Mouse (Mus musculus) liver, embryonic 16.5 days (tissue): ENCODE measurements around the gene Cpne7. TPM values are rescaled to one million over a fixed set of nuclear protein-coding genes. Genes with fewer than 3 reads are reported as not detected.
"Not testable (repeated sequence)": the region's sequence is repeated elsewhere in the genome, so short reads cannot be mapped to it uniquely, and the experiment has no call there.

Experiments
- ATAC-seq: fragments of 200-750 bp; cut with Nextera tagmentation; 2 replicates; pipeline ENCODE4 v1.8.0; 2017; ENCODE audit warnings: low read depth, mild to moderate bottlenecking, moderate number of reproducible peaks, moderate library complexity
- H3K27ac ChIP-seq: fragments of 300-500 bp; sonication (generic); 2 replicates; pipeline ENCODE4 v1.5.1; 2014; ENCODE audit warnings: mild to moderate bottlenecking, low read length
- H3K27me3 ChIP-seq: fragments of 300-500 bp; sonication (generic); 2 replicates; pipeline ENCODE4 v1.6.1; 2014; ENCODE audit warnings: low read depth, low read length, mixed read lengths; ENCODE audit not compliant: control insufficient read depth, insufficient read depth
- H3K36me3 ChIP-seq: fragments of 300-500 bp; sonication (generic); 2 replicates; pipeline ENCODE4 v1.6.1; 2014; ENCODE audit warnings: mild to moderate bottlenecking; ENCODE audit not compliant: control insufficient read depth, insufficient read depth
- H3K4me1 ChIP-seq: fragments of 300-500 bp; sonication (generic); 2 replicates; pipeline ENCODE4 v1.6.1; 2014; ENCODE audit warnings: low read depth, low read length, mixed read lengths; ENCODE audit not compliant: control insufficient read depth
- H3K4me2 ChIP-seq: fragments of 300-500 bp; sonication (generic); 2 replicates; pipeline ENCODE4 v1.6.1; 2014; ENCODE audit warnings: low read depth, low read length, mixed read lengths
- H3K4me3 ChIP-seq: fragments of 300-500 bp; sonication (generic); 2 replicates; pipeline ENCODE4 v1.5.1; 2014; ENCODE audit warnings: low read depth, mild to moderate bottlenecking, low read length
- H3K9ac ChIP-seq: fragments of 300-500 bp; sonication (generic); 2 replicates; pipeline ENCODE4 v1.6.1; 2014; ENCODE audit warnings: low read depth, low read length
- H3K9me3 ChIP-seq: fragments of 300-500 bp; sonication (generic); replicated peaks from 2 replicates; pipeline ENCODE4 v1.6.1; 2016; ENCODE audit warnings: low read length; ENCODE audit not compliant: control insufficient read depth
- WGBS: fragments of 180-500 bp; shearing (Covaris S2); extraction: QIAGEN DNeasy Blood & Tissue Kit; methylation state at CpG from one replicate; pipeline ENCODE4 v1.1.7; 2014; ENCODE audit not compliant: insufficient replicate concordance; 5-methylcytosine and 5-hydroxymethylcytosine counted together
- polyA plus RNA-seq: library from polyadenylated mRNA; unstranded; fragments of >200 nt; fragmentation: Nextera tagmentation; extraction: Ambion mirVana; gene quantifications from 2 replicates; pipeline ENCODE4 v1.2.1, GENCODE M21; 2015

Gene Cpne7
- polyA plus RNA-seq, 1 experiment from 2014 or later: 0.32 TPM

DNA sequence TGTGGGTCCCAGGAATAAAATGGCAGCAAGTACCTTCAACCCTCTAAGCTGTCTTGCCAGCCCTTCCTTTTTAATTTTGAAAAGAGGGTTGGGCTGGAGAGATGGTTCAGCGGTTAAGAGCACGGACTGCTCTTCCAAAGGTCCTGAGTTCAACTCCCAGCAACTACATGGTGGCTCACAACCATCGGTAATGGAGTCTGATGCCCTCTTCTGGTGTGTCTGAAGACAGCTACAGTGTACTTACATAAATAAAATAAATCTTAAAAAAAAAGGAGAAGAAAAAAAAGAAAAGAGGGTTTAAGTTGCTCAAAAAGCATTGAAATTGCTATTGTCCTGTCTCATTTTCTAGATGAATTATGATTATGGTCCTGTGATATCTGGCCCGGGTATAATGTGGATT lies 15.9 kb upstream of the Cpne7 start:
- Histone ChIP-seq H3K27ac (no peak overlapping the region), H3K4me3 (peak overlapping the region; percentile 83; the same call in 1 of the 2 replicates), H3K9me3 (no peaks in the 10 kb centered on the region), H3K36me3 (peaks cover 21% of the 10 kb centered on the region), H3K4me1 (peaks cover 12% of the 10 kb centered on the region), H3K9ac (peak overlapping the region; percentile 73), H3K4me2 (peak overlapping the region; percentile 83; the same call in 1 of the 2 replicates), H3K27me3 (no peaks in the 10 kb centered on the region)
- 63% methylated on average over 4 of the region's 4 CpGs for WGBS
- no peak for ATAC-seq

DNA sequence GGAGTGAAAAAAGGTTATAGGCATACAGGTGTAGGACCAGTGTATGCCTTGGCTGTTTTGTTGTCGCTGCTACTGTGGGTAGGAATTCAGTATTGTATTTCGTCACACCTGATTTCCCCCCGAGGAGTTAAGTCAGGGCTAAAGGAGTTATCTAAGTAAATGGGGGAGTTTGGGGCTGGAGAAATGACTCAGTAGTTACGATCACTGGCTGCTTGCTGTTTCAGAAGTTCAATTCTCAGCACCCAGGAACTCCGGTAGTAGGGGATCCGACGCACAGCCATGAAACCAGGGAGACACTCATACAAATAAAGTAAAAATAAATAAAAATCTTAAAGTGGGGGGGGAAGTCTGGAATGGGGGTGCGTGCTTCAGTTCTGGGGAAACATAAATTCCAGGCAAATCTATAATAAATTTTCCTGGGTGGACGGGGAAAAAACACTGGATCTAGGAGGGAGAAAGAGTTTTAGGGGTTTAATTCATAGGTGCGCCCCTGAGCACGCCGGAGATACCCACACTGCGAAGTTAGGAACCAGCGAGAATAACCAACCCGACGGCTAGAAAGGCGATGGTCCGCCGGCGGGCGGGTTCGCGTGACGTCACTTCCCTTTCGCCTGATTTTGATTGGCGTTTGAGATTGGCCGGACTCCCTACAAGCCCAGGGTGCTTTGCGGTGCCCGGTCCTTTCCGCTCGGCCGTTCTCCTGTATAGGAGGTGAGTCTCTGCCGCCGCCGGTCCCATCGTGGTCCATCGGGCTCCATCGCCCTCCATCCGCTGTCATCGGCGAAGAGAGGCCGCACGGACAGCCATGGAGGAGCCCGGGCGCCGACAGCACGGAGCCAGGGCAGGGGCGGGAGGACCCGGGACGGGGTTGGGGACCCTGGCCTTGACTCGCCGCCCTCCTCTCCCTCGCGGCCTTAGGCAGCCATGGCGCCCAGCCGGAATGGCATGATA lies 15.2 kb upstream of the Cpne7 start, which contains the start of gene Rpl13:
Rpl13 (plus strand) TSS at position 616 of the 951 bp plus-strand sequence.
- H3K27ac ChIP-seq: peak within 1 kb of the TSS; percentile 78
- H3K27me3 ChIP-seq: no peaks in the 10 kb centered on the region
- WGBS: under 1% methylated on average over 56 of the region's 56 CpGs
- no peaks in the 10 kb centered on the region for H3K9me3 ChIP-seq
- ATAC-seq: peak; percentile 96
- H3K4me1 ChIP-seq: peaks cover 12% of the 10 kb centered on the region
- peak within 1 kb of the TSS; percentile 83 for H3K4me2 ChIP-seq
- H3K4me3 ChIP-seq: peak within 1 kb of the TSS; percentile 83
- peaks cover 21% of the 10 kb centered on the region for H3K36me3 ChIP-seq
- peak within 1 kb of the TSS; percentile 79 for H3K9ac ChIP-seq

DNA sequence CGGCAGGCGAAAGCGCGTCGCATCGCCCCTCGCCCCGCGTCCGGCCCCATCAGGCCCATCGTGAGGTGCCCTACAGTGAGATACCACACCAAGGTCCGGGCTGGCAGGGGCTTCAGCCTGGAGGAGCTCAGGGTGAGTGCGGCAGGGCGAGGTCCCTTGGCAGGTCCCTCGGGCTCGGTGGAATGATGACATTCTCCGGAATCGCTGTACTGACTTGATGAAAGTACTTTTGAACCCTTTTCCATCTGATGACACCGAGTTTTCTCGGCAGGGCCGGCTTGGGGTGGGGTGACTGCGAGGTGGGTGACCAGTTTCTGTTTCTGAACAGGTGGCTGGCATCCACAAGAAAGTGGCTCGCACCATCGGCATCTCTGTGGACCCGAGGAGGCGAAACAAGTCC lies 14.3 kb upstream of the Cpne7 start:
- peaks cover 12% of the 10 kb centered on the region for H3K4me1 ChIP-seq
- peak overlapping the region; percentile 78 for H3K27ac ChIP-seq
- H3K9me3 ChIP-seq, H3K27me3 ChIP-seq, ATAC-seq: not testable (repeated sequence)
- peak overlapping the region; percentile 83 for H3K4me2 ChIP-seq
- H3K36me3 ChIP-seq: peaks cover 21% of the 10 kb centered on the region
- peak overlapping the region; percentile 83 for H3K4me3 ChIP-seq
- H3K9ac ChIP-seq: peak overlapping the region; percentile 79
- under 1% methylated on average over 25 of the region's 26 CpGs for WGBS

DNA sequence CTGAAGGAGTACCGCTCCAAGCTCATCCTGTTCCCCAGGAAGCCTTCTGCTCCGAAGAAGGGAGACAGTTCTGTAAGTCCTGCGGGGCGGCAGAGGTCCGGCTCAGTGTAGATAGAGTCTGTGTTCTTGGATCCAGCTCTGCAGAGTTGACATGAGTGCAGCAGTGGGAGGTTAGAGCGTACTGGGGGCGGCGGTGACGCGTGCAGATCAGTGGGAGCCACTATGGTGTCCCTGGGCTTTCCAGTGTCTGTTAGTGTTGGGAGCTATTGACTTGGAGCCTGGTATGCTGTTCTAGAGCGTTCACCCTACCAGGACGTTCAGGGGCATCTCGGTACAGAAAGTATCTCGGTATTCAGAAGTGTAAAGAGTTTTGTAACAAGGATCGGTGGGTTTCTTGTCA lies 13.9 kb upstream of the Cpne7 start:
- H3K27me3 ChIP-seq: no peaks in the 10 kb centered on the region
- no peaks in the 10 kb centered on the region for H3K9me3 ChIP-seq
- H3K4me2 ChIP-seq: peak overlapping the region; percentile 83
- ATAC-seq: no peak
- peaks cover 12% of the 10 kb centered on the region for H3K4me1 ChIP-seq
- H3K27ac ChIP-seq: peak overlapping the region; percentile 78
- 2% methylated on average over 15 of the region's 15 CpGs for WGBS
- H3K36me3 ChIP-seq: peaks cover 21% of the 10 kb centered on the region
- peak overlapping the region; percentile 83 for H3K4me3 ChIP-seq
- peak overlapping the region; percentile 79 for H3K9ac ChIP-seq

DNA sequence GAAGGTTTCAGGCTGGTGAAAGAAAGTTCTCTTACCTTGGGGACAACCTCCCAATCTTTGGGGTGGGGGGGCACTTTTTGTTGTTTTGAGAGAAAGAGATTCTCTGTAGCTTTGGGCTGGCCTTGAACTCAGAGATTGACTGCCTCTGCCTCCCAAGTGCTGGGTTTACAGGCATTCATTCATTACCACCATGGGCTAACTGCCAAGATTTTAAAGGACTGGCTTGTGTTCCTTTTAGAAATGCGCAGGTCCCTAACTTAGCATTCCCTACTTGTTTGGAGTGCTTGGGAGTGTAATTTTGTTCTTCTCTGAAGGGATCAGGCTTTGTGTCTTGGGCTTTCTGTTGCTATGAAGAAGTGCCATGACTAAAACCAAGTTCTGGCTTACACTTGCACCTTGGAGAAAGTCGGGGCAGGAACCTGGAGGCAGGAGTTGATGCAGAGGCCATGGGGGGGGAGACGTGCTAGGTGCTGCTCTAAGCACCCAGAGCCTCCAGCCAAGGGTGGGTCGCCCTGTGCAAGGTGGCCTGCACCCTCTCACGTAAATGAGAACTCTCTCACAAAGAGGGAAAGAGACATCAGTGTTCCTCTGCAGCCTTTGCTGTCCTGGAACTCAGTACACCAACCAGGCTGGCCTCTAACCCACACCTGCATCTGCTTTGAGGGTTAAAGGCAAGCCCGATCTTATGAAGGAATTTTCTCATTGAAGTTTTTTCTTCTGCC lies 13.0 kb upstream of the Cpne7 start:
- H3K27ac ChIP-seq: peak overlapping the region; percentile 13; the same call in 1 of the 2 replicates
- 72% methylated on average over 6 of the region's 6 CpGs for WGBS
- peak overlapping the region; percentile 83 for H3K4me3 ChIP-seq
- H3K36me3 ChIP-seq: peaks cover 21% of the 10 kb centered on the region
- no peaks in the 10 kb centered on the region for H3K9me3 ChIP-seq
- H3K4me2 ChIP-seq: peak overlapping the region; percentile 83
- peak overlapping the region; percentile 79 for H3K9ac ChIP-seq
- H3K27me3 ChIP-seq: no peaks in the 10 kb centered on the region
- no peak for ATAC-seq
- H3K4me1 ChIP-seq: peaks cover 12% of the 10 kb centered on the region

DNA sequence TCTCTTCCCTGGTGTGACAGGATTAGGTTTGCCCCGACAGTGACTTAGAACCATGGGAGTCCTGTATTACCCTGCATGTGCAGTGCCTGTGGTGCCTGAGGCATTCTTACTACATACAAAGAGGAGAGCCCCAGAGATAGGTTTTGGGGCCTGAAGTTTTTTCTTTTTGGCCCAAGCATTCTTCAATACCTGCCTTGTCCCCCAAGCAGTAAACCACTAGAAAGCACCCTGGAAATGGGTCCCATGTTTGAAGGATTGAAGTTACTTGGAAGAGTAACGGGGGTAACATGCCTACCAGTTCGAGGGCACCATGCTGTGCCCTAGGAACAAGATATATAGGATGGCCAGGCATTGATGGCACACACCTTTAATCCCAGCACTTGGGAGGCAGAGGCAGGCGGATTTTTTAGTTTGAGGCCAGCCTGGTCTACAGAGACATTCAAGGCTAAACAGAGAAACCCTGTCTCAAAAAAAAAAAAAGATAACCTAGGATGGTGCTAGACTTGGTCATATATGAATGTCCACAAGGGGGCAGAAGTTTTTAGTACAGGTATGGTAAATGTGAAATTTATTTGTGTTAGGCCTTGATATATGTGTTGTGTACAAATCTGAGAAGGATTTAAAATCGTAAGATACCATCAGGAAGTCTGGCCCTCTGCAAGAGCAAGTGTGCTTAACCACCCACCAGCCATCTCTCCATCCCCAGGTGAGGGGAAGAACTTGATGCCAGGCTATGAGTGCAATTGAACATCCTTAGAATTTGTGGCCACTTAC lies 11.4 kb upstream of the Cpne7 start:
- no peak for ATAC-seq
- no peak overlapping the region for H3K4me2 ChIP-seq
- H3K27me3 ChIP-seq: no peaks in the 10 kb centered on the region
- no peaks in the 10 kb centered on the region for H3K9me3 ChIP-seq
- WGBS: 50% methylated on average over 5 of the region's 5 CpGs
- no peak overlapping the region for H3K9ac ChIP-seq
- peaks cover 13% of the 10 kb centered on the region for H3K4me1 ChIP-seq
- no peak overlapping the region for H3K4me3 ChIP-seq
- peaks cover 21% of the 10 kb centered on the region for H3K36me3 ChIP-seq
- no peak overlapping the region for H3K27ac ChIP-seq

DNA sequence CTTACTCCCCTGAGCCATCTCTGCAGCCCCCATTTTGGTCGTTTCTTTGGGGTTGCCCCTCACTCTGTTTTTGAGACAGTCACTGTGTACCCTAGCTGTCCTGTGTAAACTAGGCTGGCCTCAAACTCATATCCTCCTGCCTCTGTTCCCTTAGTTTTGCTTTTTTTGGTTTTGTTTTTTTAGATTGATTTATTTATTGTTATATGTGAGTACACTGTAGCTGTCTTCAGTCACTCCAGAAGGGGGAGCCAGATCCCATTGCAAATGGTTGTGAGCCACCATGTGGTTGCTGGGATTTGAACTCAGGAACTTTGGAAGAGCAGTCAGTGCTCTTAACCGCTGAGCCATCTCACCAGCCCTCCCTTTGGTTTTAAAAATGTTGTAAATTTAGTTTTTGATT lies 10.6 kb upstream of the Cpne7 start:
- Histone ChIP-seq H3K4me3 (no peak overlapping the region), H3K27ac (no peak overlapping the region), H3K4me2 (no peak overlapping the region), H3K9me3 (no peaks in the 10 kb centered on the region), H3K4me1 (peaks cover 13% of the 10 kb centered on the region), H3K27me3 (no peaks in the 10 kb centered on the region), H3K9ac (no peak overlapping the region), H3K36me3 (peaks cover 21% of the 10 kb centered on the region)
- WGBS: 32% methylated on average over 2 of the region's 2 CpGs
- no peak for ATAC-seq

DNA sequence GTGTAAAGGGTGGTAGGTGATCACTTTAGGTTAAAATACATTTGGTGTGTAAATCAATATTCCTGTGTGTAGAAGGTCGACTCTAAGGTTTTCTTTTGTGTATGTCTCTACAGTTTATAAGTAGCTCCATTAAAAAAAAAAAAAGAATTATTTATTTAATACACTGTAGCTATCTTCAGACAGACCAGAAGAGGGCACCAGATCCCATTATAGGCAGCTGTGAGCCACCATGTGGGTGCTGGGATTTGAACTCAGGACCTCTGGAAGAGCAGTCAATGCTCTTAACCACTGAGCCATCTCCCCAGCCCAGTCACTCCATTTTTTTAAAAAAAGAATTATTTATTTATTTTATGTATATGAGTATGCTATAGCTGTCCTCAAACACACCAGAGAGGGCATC lies 9.2 kb upstream of the Cpne7 start:
- Histone ChIP-seq H3K4me3 (no peak overlapping the region), H3K4me2 (no peak overlapping the region), H3K9me3 (no peaks in the 10 kb centered on the region), H3K9ac (no peak overlapping the region), H3K4me1 (peaks cover 11% of the 10 kb centered on the region), H3K36me3 (peaks cover 21% of the 10 kb centered on the region), H3K27ac (no peak overlapping the region), H3K27me3 (no peaks in the 10 kb centered on the region)
- 48% methylated on average over 1 of the region's 1 CpGs for WGBS
- no peak for ATAC-seq
